9 mouse cellular contexts compared by ENCODE assay signal in the genomic region with DNA sequence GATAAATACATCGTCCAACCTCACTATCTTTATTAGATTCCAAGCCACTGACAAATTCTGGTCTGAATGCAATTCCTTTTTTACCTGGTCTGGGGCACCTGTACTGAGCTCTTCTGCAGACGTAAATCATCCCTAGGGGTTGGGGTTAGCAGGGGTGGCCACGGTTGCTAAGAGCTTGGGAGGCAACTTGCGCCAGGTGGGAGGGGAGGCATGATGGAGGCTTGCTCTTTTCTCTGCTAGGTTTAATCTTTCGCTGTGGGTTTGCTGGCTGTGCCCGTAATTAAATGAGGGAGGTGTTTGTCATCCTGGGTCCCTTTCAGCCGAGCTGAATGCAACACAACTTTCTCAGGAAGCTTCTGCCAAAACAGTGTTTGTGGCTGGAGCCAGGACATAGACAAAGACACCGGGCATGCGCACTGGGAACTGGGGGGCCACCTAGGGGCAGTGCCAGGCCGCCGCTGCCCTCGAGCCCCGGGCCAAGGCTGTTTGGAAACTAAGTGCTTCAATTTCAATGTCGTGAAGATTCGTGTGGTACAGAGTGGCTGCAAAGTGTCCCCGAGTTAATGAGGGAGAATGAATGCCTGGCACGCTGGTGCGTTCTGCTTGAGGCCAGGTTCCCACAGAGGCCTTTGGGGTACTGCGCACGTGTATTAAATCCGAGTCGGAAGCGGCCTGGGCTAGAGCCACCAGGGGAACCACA.
DNase-seq lines count a peak whose midpoint lies in the region; ATAC-seq and TF ChIP-seq lines count a peak whose summit lies in the region.
"Had no signal": no experiment of that assay in that cellular context is flagged by ENCODE, and none has a peak within 500 bp of the region (broad histone marks: within the 10 kb centered on the region; RNA-seq: fewer than 3 reads in every experiment).

No protein-coding gene starts in this region.

- ATAC-seq in hindbrain, embryonic 11.5 days (ENCODE audit: low FRiP score) = no peak
- ATAC-seq in liver, embryonic 14.5 days (ENCODE audit: insufficient read depth) = peak; percentile 36; the same call in 1 of the 2 replicates
- ATAC-seq in intestine, embryonic 16.5 days = no peak

- 75% methylated on average over 23 of the region's 23 CpGs for WGBS in hindbrain, embryonic 10.5 days
- 71% methylated on average over 23 of the region's 23 CpGs for WGBS in hindbrain, embryonic 11.5 days
- whole genome bisulfite sequencing in liver, embryonic 14.5 days (ENCODE audit: insufficient replicate concordance) = 45% methylated on average over 23 of the region's 23 CpGs
- 64% methylated on average over 23 of the region's 23 CpGs for WGBS in intestine, embryonic 16.5 days

- peak; percentile 54 for TF ChIP-seq CTCF in liver, embryonic 14.5 days (IDR thresholded peaks at IDR 0.05; ENCODE audit: low read depth)

- H3K9ac ChIP-seq in hindbrain, embryonic 11.5 days (ENCODE audit: low read depth, low read length) = no peak overlapping the region
- peak overlapping the region; percentile 98 for H3K9ac ChIP-seq in liver, embryonic 14.5 days (replicated peaks)
- no peak overlapping the region for H3K9ac ChIP-seq in intestine, embryonic 16.5 days (ENCODE audit: low read depth, low read length)
- H3K9ac ChIP-seq: embryonic facial prominence, embryonic 12.5 days had no signal

- peaks cover 19% of the 10 kb centered on the region; the same call in 1 of the 2 replicates for H3K4me1 ChIP-seq in hindbrain, embryonic 10.5 days (replicated peaks)
- no peaks in the 10 kb centered on the region for H3K4me1 ChIP-seq in hindbrain, embryonic 11.5 days (replicated peaks; ENCODE audit: control insufficient read depth, insufficient read depth, low read length)
- peaks cover 30 to 31% of the 10 kb centered on the region in 2 experiments for H3K4me1 ChIP-seq in liver, embryonic 14.5 days (replicated peaks; ENCODE audit: control insufficient read depth in 2 of 2, insufficient read depth in 2 of 2, low read length in 1 of 2)
- H3K4me1 ChIP-seq in intestine, embryonic 16.5 days (ENCODE audit: control insufficient read depth, insufficient read depth, low read length) = no peaks in the 10 kb centered on the region
- H3K4me1 ChIP-seq: embryonic facial prominence, embryonic 12.5 days had no signal

- H3K4me2 ChIP-seq in hindbrain, embryonic 11.5 days (replicated peaks; ENCODE audit: low read depth, low read length) = no peak overlapping the region
- H3K4me2 ChIP-seq in liver, embryonic 14.5 days (ENCODE audit: low read depth) = peak overlapping the region; percentile 84
- H3K4me2 ChIP-seq in intestine, embryonic 16.5 days (ENCODE audit: low read depth, low read length) = no peak overlapping the region
- H3K4me2 ChIP-seq: embryonic facial prominence, embryonic 12.5 days had no signal

- no peak overlapping the region for H3K4me3 ChIP-seq in hindbrain, embryonic 10.5 days
- H3K4me3 ChIP-seq in hindbrain, embryonic 11.5 days (ENCODE audit: low read depth, low read length) = no peak overlapping the region
- peak overlapping the region; percentile 92 for H3K4me3 ChIP-seq in liver, embryonic 14.5 days (ENCODE audit: insufficient read depth in 1 of 2, low read depth in 2 of 2, low read length in 2 of 2)
- no peak overlapping the region for H3K4me3 ChIP-seq in intestine, embryonic 16.5 days (ENCODE audit: low read length)
- H3K4me3 ChIP-seq: embryonic facial prominence, embryonic 12.5 days had no signal

- DNase-seq in hindbrain, embryonic 10.5 days (ENCODE audit: low spot score) = no peak
- no peak for DNase-seq in hindbrain, embryonic 11.5 days (ENCODE audit: low spot score)
- DNase-seq in cerebellum, postnatal 36 days = peak; percentile 39 to 47
- peak; percentile 26 for DNase-seq in kidney, adult 9 months
- no peak for DNase-seq in liver, embryonic 14.5 days (ENCODE audit: low read depth in 3 of 3, low spot score in 3 of 3)
- DNase-seq in urinary bladder, postnatal 4 days (ENCODE audit: low spot score in 2 of 2) = no peak
- no peak for DNase-seq in natural killer cell, adult 2 months (ENCODE audit: low spot score in 2 of 2)

- 0 out of 2 replicates have a peak, but pooled peaks cover 8% of the 10 kb centered on the region for H3K27me3 ChIP-seq in hindbrain, embryonic 10.5 days (ENCODE audit: insufficient read depth, poor library complexity, severe bottlenecking)
- no peaks in the 10 kb centered on the region for H3K27me3 ChIP-seq in hindbrain, embryonic 11.5 days (ENCODE audit: control insufficient read depth, insufficient read depth, low read length)
- H3K27me3 ChIP-seq in liver, embryonic 14.5 days (ENCODE audit: control insufficient read depth, insufficient read depth, low read length) = no peaks in the 10 kb centered on the region
- H3K27me3 ChIP-seq in intestine, embryonic 16.5 days (replicated peaks; ENCODE audit: control insufficient read depth, insufficient read depth, low read length) = no peaks in the 10 kb centered on the region
- H3K27me3 ChIP-seq: embryonic facial prominence, embryonic 12.5 days had no signal

- no peaks in the 10 kb centered on the region for H3K36me3 ChIP-seq in hindbrain, embryonic 10.5 days
- no peaks in the 10 kb centered on the region for H3K36me3 ChIP-seq in hindbrain, embryonic 11.5 days (ENCODE audit: control insufficient read depth, insufficient read depth, low read length)
- H3K36me3 ChIP-seq in liver, embryonic 14.5 days (replicated peaks; ENCODE audit: control insufficient read depth, insufficient read depth, low read depth) = peaks cover 20% of the 10 kb centered on the region
- no peaks in the 10 kb centered on the region for H3K36me3 ChIP-seq in intestine, embryonic 16.5 days (ENCODE audit: control insufficient read depth, insufficient read depth, low read length)
- H3K36me3 ChIP-seq: embryonic facial prominence, embryonic 12.5 days had no signal

- TF ChIP-seq EP300 in liver, embryonic 14.5 days (IDR thresholded peaks at IDR 0.05; ENCODE audit: low read depth) = no peak

- peaks cover 4% of the 10 kb centered on the region; the same call in 1 of the 2 replicates for H3K9me3 ChIP-seq in hindbrain, embryonic 10.5 days
- no peaks in the 10 kb centered on the region for H3K9me3 ChIP-seq in hindbrain, embryonic 11.5 days (ENCODE audit: control insufficient read depth, low read length)
- no peaks in the 10 kb centered on the region; the same call in 1 of the 2 replicates for H3K9me3 ChIP-seq in liver, embryonic 14.5 days (ENCODE audit: control insufficient read depth, low read length)
- H3K9me3 ChIP-seq in intestine, embryonic 16.5 days (ENCODE audit: control insufficient read depth, low read length) = no peaks in the 10 kb centered on the region
- H3K9me3 ChIP-seq: embryonic facial prominence, embryonic 12.5 days had no signal

- peak overlapping the region; percentile 65 for H3K27ac ChIP-seq in hindbrain, embryonic 10.5 days
- H3K27ac ChIP-seq in hindbrain, embryonic 11.5 days (ENCODE audit: low read depth, low read length) = no peak overlapping the region
- peak overlapping the region; percentile 96 for H3K27ac ChIP-seq in liver, embryonic 14.5 days
- H3K27ac ChIP-seq in intestine, embryonic 16.5 days (ENCODE audit: low read length) = no peak overlapping the region
- H3K27ac ChIP-seq: embryonic facial prominence, embryonic 12.5 days had no signal

Comparison
In these comparisons a context has a peak if more than half of its experiments do, and no peak if none do; other contexts are left out.
1. H3K27ac ChIP-seq: peak in hindbrain, embryonic 10.5 days (single experiment) and liver, embryonic 14.5 days (single experiment); none in hindbrain, embryonic 11.5 days (single experiment) and intestine, embryonic 16.5 days (single experiment).
2. DNase-seq: peak in cerebellum, postnatal 36 days (2 of 2) and kidney, adult 9 months (single experiment); none in hindbrain, embryonic 10.5 days (single experiment), hindbrain, embryonic 11.5 days (single experiment), liver, embryonic 14.5 days (0 of 3), urinary bladder, postnatal 4 days (0 of 2) and natural killer cell, adult 2 months (0 of 2).
3. H3K4me3 ChIP-seq: peak in liver, embryonic 14.5 days (2 of 2); none in hindbrain, embryonic 10.5 days (single experiment), hindbrain, embryonic 11.5 days (single experiment) and intestine, embryonic 16.5 days (single experiment).